Mouse (Mus musculus) liver, embryonic 15.5 days (tissue): ENCODE data around the gene Gm21992. TPM values are rescaled to one million over a fixed set of nuclear protein-coding genes. Genes with fewer than 3 reads are reported as not detected.
"Not testable (repeated sequence)": the region's sequence is repeated elsewhere in the genome, so short reads cannot be mapped to it uniquely, and the experiment has no call there.

Experiments used
- ATAC-seq: fragments of 200-750 bp; cut with Nextera tagmentation; 2 replicates; pipeline ENCODE4 v1.8.0; 2017; ENCODE audit warnings: moderate number of reproducible peaks, mild to moderate bottlenecking, moderate library complexity; ENCODE audit not compliant: insufficient read depth
- H3K27ac ChIP-seq: fragments of 300-500 bp; sonication (generic); replicated peaks from 2 replicates; pipeline ENCODE4 v1.5.1; 2015; ENCODE audit warnings: mild to moderate bottlenecking, inconsistent platforms
- H3K27me3 ChIP-seq: fragments of 300-500 bp; sonication (generic); 2 replicates; pipeline ENCODE4 v1.6.1; 2015; ENCODE audit warnings: mild to moderate bottlenecking, inconsistent platforms
- H3K36me3 ChIP-seq: fragments of 300-500 bp; sonication (generic); replicated peaks from 2 replicates; pipeline ENCODE4 v1.6.1; 2015; ENCODE audit warnings: moderate library complexity, mild to moderate bottlenecking, inconsistent platforms
- H3K4me1 ChIP-seq: fragments of 300-500 bp; sonication (generic); replicated peaks from 2 replicates; pipeline ENCODE4 v1.6.1; 2015; ENCODE audit warnings: inconsistent platforms
- H3K4me2 ChIP-seq: fragments of 300-500 bp; sonication (generic); 2 replicates; pipeline ENCODE4 v1.6.1; 2015; ENCODE audit warnings: moderate library complexity, mild to moderate bottlenecking, inconsistent platforms
- H3K4me3 ChIP-seq: fragments of 300-500 bp; sonication (generic); replicated peaks from 2 replicates; pipeline ENCODE4 v1.5.1; 2015; ENCODE audit warnings: mild to moderate bottlenecking, inconsistent platforms
- H3K9ac ChIP-seq: fragments of 300-500 bp; sonication (generic); 2 replicates; pipeline ENCODE4 v1.6.1; 2015; ENCODE audit warnings: moderate library complexity, mild to moderate bottlenecking, inconsistent platforms
- H3K9me3 ChIP-seq: fragments of 300-500 bp; sonication (generic); replicated peaks from 2 replicates; pipeline ENCODE4 v1.6.1; 2016; ENCODE audit warnings: inconsistent platforms
- WGBS: fragments of 180-500 bp; shearing (Covaris S2); methylation state at CpG from one replicate; pipeline ENCODE4 v1.1.7; 2015; ENCODE audit warnings: mixed read lengths; ENCODE audit not compliant: insufficient replicate concordance; 5-methylcytosine and 5-hydroxymethylcytosine counted together
- polyA plus RNA-seq: library from polyadenylated mRNA; unstranded; fragments of >200 nt; fragmentation: Nextera tagmentation; extraction: Ambion mirVana; gene quantifications from 2 replicates; pipeline ENCODE4 v1.2.1, GENCODE M21; 2015

Gene Gm21992
- polyA plus RNA-seq, 1 experiment from 2014 or later, result 12.7 TPM

GRCm38 (mm10) chr19:4786313-4786712, 25.1 kb downstream of the Gm21992 start:
- Histone ChIP-seq H3K27ac (no peak overlapping the region), H3K36me3 (peaks cover 96% of the 10 kb centered on the region), H3K27me3 (no peaks in the 10 kb centered on the region), H3K9me3 (no peaks in the 10 kb centered on the region), H3K4me3 (no peak overlapping the region), H3K4me1 (peaks cover 33% of the 10 kb centered on the region), H3K4me2 (no peak overlapping the region), H3K9ac (no peak overlapping the region)
- no peak for ATAC-seq
- WGBS, result 84% methylated on average over 2 of the region's 2 CpGs

GRCm38 (mm10) chr19:4785206-4785605, 26.2 kb downstream of the Gm21992 start:
- Histone ChIP-seq H3K4me2 (no peak overlapping the region), H3K27ac (no peak overlapping the region)
- 77% methylated on average over 7 of the region's 7 CpGs for WGBS

GRCm38 (mm10) chr19:4782891-4783290, 28.5 kb downstream of the Gm21992 start:
- Histone ChIP-seq H3K4me1 (peaks cover 15% of the 10 kb centered on the region), H3K9me3 (no peaks in the 10 kb centered on the region), H3K4me3 (no peak overlapping the region), H3K36me3 (peaks cover 93% of the 10 kb centered on the region), H3K4me2 (no peak overlapping the region), H3K27ac (no peak overlapping the region), H3K27me3 (no peaks in the 10 kb centered on the region), H3K9ac (no peak overlapping the region)
- no peak for ATAC-seq
- 85% methylated on average over 2 of the region's 2 CpGs for whole genome bisulfite sequencing

More at GRCm38 (mm10) chr19:4785206-4785605, 26.2 kb downstream of the Gm21992 start:
- Histone ChIP-seq H3K9me3 (no peaks in the 10 kb centered on the region), H3K9ac (no peak overlapping the region), H3K27me3 (no peaks in the 10 kb centered on the region), H3K4me1 (peaks cover 23% of the 10 kb centered on the region), H3K4me3 (no peak overlapping the region), H3K36me3 (peaks cover 95% of the 10 kb centered on the region)
- ATAC-seq, result no peak

- 80% methylated on average over 3 of the region's 3 CpGs for WGBS
- ATAC-seq, result no peak
- H3K27me3 ChIP-seq, result no peaks in the 10 kb centered on the region
- H3K9ac ChIP-seq, result no peak overlapping the region
- H3K4me1 ChIP-seq, result no peaks in the 10 kb centered on the region
- no peak overlapping the region for H3K27ac ChIP-seq
- no peaks in the 10 kb centered on the region for H3K9me3 ChIP-seq
- H3K36me3 ChIP-seq, result peaks cover 92% of the 10 kb centered on the region
- H3K4me3 ChIP-seq, result no peak overlapping the region
- no peak overlapping the region for H3K4me2 ChIP-seq
These were observed 38.6 kb downstream of the Gm21992 start for GRCm38 (mm10) chr19:4772785-4773184.

- no peaks in the 10 kb centered on the region for H3K9me3 ChIP-seq
- H3K9ac ChIP-seq, result no peak overlapping the region
- no peak overlapping the region for H3K4me2 ChIP-seq
- WGBS, result 80% methylated on average over 12 of the region's 12 CpGs
- ATAC-seq, result peak; percentile 54; the same call in 1 of the 2 replicates
- peak overlapping the region; percentile 46; the same call in 1 of the 2 replicates for H3K27ac ChIP-seq
- H3K27me3 ChIP-seq, result no peaks in the 10 kb centered on the region
- H3K4me1 ChIP-seq, result 0 out of 2 replicates have a peak, but pooled peaks cover 6% of the 10 kb centered on the region
- H3K4me3 ChIP-seq, result no peak overlapping the region
- H3K36me3 ChIP-seq, result peaks cover 93% of the 10 kb centered on the region
These were observed 43.8 kb downstream of the Gm21992 start for GRCm38 (mm10) chr19:4767507-4768148.

- H3K9me3 ChIP-seq, result no peaks in the 10 kb centered on the region
- WGBS, result 64% methylated on average over 1 of the region's 1 CpGs
- no peak overlapping the region for H3K27ac ChIP-seq
- H3K27me3 ChIP-seq, result no peaks in the 10 kb centered on the region
- H3K9ac ChIP-seq, result no peak overlapping the region
- H3K4me3 ChIP-seq, result no peak overlapping the region
- peaks cover 8% of the 10 kb centered on the region for H3K4me1 ChIP-seq
- H3K4me2 ChIP-seq, result no peak overlapping the region
- ATAC-seq, result no peak
- peaks cover 68% of the 10 kb centered on the region for H3K36me3 ChIP-seq
These were observed 48.5 kb downstream of the Gm21992 start for GRCm38 (mm10) chr19:4762876-4763275.

GRCm38 (mm10) chr19:4760544-4760943, 50.9 kb downstream of the Gm21992 start:
- H3K9ac ChIP-seq, ATAC-seq, H3K27ac ChIP-seq, H3K27me3 ChIP-seq, H3K4me3 ChIP-seq, H3K9me3 ChIP-seq, H3K4me2 ChIP-seq: not testable (repeated sequence)
- Histone ChIP-seq H3K4me1 (peaks cover 18% of the 10 kb centered on the region), H3K36me3 (peaks cover 52% of the 10 kb centered on the region)
- 82% methylated on average over 8 of the region's 8 CpGs for WGBS

GRCm38 (mm10) chr19:4756921-4757320, 54.5 kb downstream of the Gm21992 start:
- Histone ChIP-seq H3K9ac (peak overlapping the region; percentile 77), H3K36me3 (peaks cover 18% of the 10 kb centered on the region), H3K4me1 (peaks cover 22% of the 10 kb centered on the region), H3K27me3 (no peaks in the 10 kb centered on the region), H3K9me3 (no peaks in the 10 kb centered on the region), H3K4me3 (peak overlapping the region; percentile 79), H3K27ac (peak overlapping the region; percentile 85), H3K4me2 (peak overlapping the region; percentile 85)
- ATAC-seq, result no peak
- 12% methylated on average over 9 of the region's 9 CpGs for WGBS

GRCm38 (mm10) chr19:4756193-4756911, 55.1 kb downstream of the Gm21992 start, which contains the start of gene Rbm4b:
Gene Rbm4b, plus strand, starts transcription at chr19:4756497.
- Histone ChIP-seq H3K4me3 (peak within 1 kb of the TSS; percentile 79), H3K36me3 (peaks cover 12% of the 10 kb centered on the region)

GRCm38 (mm10) chr19:4755565-4756192, 55.7 kb downstream of the Gm21992 start:
- Histone ChIP-seq H3K27me3 (no peaks in the 10 kb centered on the region), H3K9ac (peak overlapping the region; percentile 77), H3K27ac (peak overlapping the region; percentile 85), H3K4me1 (peaks cover 22% of the 10 kb centered on the region), H3K4me2 (peak overlapping the region; percentile 85), H3K9me3 (no peaks in the 10 kb centered on the region), H3K36me3 (peaks cover 11% of the 10 kb centered on the region), H3K4me3 (peak overlapping the region; percentile 79)
- 0% methylated on average over 10 of the region's 10 CpGs for WGBS
- ATAC-seq, result peak; percentile 66

More at GRCm38 (mm10) chr19:4756193-4756911, 55.1 kb downstream of the Gm21992 start, which contains the start of gene Rbm4b:
- Histone ChIP-seq H3K27ac (peak within 1 kb of the TSS; percentile 85), H3K9me3 (no peaks in the 10 kb centered on the region), H3K4me2 (peak within 1 kb of the TSS; percentile 85), H3K9ac (peak within 1 kb of the TSS; percentile 77), H3K4me1 (peaks cover 22% of the 10 kb centered on the region), H3K27me3 (no peaks in the 10 kb centered on the region)
- ATAC-seq, result peak; percentile 92
- WGBS, result under 1% methylated on average over 65 of the region's 65 CpGs

GRCm38 (mm10) chr19:4749975-4750374, 61.4 kb downstream of the Gm21992 start:
- Histone ChIP-seq H3K4me3 (no peak overlapping the region), H3K27ac (no peak overlapping the region), H3K4me2 (no peak overlapping the region), H3K9ac (no peak overlapping the region), H3K4me1 (no peaks in the 10 kb centered on the region), H3K27me3 (no peaks in the 10 kb centered on the region), H3K36me3 (no peaks in the 10 kb centered on the region), H3K9me3 (no peaks in the 10 kb centered on the region)
- no peak for ATAC-seq
- WGBS, result 68% methylated on average over 6 of the region's 6 CpGs
